Mouse (Mus musculus): ENCODE results near the gene Ift140.
"Not testable (repeated sequence)": the region's sequence is repeated elsewhere in the genome, so short reads cannot be mapped to it uniquely, and the experiment has no call there.

Ift140 gene

GRCm38 (mm10) chr17:25120406-25120805 is 104.5 kb downstream of the Ift140 start, which contains the start of gene Ptx4:
Gene Ptx4 (plus strand): TSS chr17:25120760.
- no peak for DNase-seq

- peak; percentile 14 for DNase-seq
These were observed 108.1 kb downstream of the Ift140 start for GRCm38 (mm10) chr17:25123979-25124378.

GRCm38 (mm10) chr17:25125442-25126060 is 109.7 kb downstream of the Ift140 start:
- not testable (repeated sequence) for DNase-seq

- no peak for DNase-seq
These were observed 111.2 kb downstream of the Ift140 start for GRCm38 (mm10) chr17:25127079-25127478.

- DNase-seq = no peak
These were observed 111.8 kb downstream of the Ift140 start for GRCm38 (mm10) chr17:25127681-25128080.

- no peak for DNase-seq
These were observed 114.2 kb downstream of the Ift140 start for GRCm38 (mm10) chr17:25130060-25130459.

GRCm38 (mm10) chr17:25133275-25133698 is 117.4 kb downstream of the Ift140 start, which contains the start of gene Clcn7:
Gene Clcn7 (plus strand): TSS chr17:25133391.
- peak; percentile 93 for DNase-seq

- DNase-seq = no peak
These were observed 119.7 kb downstream of the Ift140 start for GRCm38 (mm10) chr17:25135622-25136021.

- no peak for DNase-seq
These were observed 122.9 kb downstream of the Ift140 start for GRCm38 (mm10) chr17:25138803-25139202.

GRCm38 (mm10) chr17:25139960-25140359 is 124.1 kb downstream of the Ift140 start:
- no peak for DNase-seq

Data from lung, postnatal 14 days (tissue).